Mouse (Mus musculus): ENCODE measurements around the gene Grid1.

Gene Grid1

DNA sequence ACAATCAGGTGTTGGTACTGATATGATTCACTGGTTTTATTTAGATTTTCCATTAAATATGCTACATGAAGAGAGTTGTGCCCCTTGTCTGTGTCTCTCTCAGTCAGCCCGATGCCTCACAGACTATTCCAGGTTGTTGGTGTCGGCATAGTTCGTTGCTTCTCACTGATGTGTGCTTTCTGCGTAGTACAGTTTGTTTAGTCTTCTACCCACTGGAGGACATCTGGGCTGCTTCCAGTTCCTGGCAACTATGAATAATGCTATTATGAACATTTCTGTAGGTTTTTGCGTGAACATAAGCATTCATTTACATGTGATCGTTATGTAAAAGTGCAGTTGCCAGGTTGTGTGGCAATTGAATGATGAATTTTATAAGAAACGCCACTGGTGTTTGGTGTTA lies 633.8 kb downstream of the Grid1 start:
- DNase-seq (ENCODE audit: low spot score), result no peak

DNA sequence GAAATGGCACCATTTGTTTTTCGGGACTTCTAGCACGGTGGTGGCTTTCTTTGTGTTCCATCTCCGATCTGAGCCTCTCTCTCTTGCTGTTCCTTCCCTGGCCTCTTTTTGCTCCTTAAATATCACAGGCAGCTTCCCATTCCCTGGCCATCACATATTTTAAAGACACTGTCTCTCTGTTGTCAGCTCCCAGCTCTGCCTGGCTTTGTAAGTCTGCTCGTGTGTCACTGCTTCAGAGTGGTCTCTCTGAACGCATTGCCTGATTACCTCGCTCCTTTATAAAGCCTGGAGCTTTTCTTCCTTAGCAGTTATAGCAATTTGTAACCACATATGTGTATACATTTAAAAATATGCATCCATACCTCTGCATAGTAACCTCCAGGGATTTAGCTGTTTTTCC lies 648.3 kb downstream of the Grid1 start:
- no peak for DNase-seq (ENCODE audit: low spot score)

DNA sequence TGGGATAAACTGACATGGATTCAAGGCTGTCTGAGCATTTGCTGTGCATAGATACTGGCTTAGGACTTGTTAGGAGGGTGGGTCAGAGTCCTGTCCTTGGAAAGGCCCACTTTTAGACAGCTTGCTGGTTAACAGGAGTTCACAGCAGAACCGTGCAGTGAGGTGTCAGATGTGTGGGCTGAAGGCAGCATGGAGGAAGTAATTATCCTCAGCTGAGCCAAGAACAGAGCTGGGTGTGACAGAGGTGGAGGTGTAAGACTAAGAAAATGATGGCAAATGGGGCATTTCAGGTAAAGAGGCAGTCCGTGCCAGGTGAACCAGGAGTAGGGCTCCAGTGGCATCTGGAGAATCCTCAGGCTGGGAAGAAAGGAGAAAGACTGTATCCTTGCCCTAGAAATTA lies 666.1 kb downstream of the Grid1 start:
- DNase-seq (ENCODE audit: low spot score), result no peak

DNA sequence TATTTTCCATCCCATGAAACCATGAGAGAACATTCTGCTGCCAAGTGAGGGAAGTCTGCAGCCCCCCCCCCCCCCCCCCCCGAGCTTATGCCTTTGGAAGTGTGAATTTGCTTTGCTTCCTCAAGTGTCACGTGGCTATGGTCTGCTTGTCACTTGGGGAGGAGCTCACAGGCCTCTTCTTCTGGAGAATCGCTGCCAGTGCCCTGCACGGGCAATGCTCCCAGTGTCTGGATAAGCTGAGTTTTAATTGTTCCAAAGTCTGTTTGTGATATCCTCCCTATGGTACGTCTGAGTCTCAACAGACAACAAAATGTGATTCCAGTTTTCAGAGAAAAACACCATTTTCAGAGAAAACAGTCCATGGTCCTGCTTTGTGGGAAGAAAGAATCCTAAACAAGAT lies 682.4 kb downstream of the Grid1 start:
- DNase-seq (ENCODE audit: low spot score), result no peak

DNA sequence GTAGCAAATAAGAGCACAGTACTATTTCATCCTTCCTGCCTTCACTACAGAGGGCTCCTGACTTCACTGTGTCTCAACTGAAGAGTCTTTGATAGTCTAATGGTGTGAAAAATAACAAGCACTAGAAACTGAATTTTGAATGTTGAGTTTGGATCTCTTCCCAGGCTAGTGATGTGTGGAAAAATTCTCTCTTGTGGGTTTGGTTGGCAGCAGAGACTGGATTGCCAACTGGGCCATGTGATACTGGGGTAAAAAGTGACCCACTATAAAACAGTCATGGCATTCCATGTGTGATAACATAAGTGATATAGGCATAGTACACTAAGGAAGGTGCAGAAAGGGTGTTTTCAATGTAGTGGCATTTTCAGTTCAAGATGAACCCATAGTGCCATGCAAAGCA lies 699.5 kb downstream of the Grid1 start:
- no peak for DNase-seq (ENCODE audit: low spot score)

DNA sequence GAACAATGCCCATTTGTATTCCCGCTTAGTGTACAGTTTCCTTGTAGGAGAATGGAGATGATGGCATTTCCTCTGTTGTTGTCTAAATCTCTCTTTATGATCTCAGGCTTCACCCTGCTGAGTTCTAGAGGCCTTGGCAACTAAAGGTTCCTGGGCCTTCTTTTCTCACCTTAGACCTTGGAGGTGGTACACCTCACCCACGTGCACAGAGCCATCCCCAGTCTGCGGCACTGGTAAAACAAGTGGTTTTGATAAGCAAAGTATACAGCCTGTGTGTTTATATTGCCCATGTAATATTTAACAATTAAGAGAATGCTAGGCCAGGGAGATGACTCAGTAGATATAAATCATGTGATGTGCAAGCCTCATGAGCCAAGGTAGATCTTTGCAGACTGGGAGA lies 718.9 kb downstream of the Grid1 start:
- DNase-seq (ENCODE audit: low spot score), result no peak

DNA sequence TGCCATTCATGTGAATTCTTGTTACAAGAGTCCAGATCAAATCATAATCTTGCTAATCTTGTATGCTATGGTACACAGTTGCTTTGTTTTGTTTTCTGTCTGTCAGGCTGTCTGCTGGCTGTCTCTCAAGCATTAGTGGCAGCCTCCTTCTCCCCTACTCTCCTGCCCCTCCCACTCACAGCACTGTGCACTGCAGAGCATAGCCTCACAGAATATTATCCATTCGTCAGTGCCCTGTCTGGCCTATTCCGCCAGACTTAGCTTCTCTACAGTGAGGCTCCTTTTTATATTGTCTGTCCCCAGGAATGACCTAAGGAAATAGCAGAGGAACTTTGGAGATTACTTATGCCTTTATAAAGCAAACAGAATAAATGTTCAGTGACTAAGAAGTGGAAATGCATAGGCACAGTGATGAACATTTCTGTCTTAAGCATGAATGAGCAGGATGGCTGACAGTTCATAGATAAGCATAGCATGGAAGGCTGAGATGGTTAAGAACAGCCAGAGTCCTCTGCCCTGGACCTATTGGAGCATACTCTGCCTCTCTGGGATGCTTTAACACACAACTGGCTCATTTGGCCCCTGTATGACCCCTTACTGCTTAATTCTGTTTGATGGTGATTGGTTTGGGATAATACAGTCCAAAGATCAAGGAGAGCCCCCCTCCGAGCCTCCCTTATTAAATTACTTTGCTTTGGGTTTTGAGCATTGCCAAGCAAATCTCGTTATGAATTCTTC lies 721.5 kb downstream of the Grid1 start:
- DNase-seq (ENCODE audit: low spot score), result peak; percentile 72

DNA sequence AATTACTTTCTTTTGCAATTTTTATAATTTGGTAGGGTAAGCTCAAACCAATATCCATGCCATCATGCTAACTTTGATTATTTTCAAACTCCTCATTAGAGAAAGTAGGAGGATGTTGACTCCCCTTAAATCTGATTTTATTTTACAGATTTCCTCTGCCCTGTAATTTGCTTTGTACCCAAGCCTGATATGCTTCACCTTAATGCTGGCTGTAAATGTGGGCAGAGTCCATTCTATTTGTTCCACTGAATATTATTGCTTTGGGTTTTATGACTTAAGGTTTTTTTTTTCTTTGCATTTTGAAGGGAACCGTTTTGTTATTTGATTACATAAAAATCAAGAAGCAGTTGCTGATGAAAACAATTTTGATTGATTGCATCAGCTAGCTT lies 722.1 kb downstream of the Grid1 start:
- no peak for DNase-seq (ENCODE audit: low spot score)

DNA sequence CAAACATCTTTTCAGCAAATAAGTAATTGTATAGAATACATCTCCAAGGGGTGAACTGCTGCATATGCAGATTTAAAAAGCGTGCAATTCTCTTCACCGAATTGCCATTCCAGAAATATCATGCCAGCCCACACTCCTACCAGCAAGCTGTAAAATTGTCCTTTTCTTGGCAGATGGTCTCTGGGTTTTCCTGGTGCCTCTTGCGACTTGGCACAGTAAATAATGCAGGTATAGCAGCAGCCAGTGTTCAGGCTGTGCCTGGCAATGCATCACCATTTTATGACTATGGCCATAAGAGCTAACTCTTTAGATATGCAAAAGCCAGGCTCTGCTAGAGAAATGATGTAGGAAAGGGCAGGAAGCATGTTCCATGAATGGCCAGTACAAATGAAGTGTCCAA lies 734.4 kb downstream of the Grid1 start:
- DNase-seq (ENCODE audit: low spot score), result no peak

DNA sequence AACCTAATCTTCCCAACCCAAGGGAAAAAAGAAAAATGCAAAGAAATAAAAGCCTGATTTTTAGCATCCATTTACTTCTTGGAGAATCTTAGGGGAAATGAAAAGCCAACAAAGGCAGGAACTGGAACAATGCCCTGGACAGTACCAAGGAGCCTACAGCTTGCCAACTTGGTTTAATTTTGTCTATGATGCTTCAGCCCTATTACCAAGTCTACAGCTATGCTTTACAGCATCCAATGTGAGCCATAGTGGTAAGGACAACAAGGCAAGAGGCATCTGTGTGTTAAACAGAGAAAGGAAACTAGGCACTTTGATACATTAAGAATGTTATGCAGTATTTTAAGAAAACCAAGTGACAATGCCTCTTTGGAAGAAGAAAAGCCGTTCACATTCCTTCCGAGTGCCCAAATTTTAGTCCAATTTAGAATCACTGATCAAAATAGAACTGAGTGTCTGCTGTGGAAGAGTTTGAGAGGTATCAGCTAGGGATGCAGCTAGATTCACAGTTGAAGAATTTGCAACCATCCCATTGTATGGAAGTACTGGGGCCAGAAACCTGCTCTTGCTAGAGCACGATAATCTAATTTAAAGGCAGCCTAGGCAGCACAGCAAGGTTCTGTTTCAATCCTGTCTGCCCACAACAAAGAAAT lies 741.5 kb downstream of the Grid1 start:
- no peak for DNase-seq (ENCODE audit: low spot score)

DNA sequence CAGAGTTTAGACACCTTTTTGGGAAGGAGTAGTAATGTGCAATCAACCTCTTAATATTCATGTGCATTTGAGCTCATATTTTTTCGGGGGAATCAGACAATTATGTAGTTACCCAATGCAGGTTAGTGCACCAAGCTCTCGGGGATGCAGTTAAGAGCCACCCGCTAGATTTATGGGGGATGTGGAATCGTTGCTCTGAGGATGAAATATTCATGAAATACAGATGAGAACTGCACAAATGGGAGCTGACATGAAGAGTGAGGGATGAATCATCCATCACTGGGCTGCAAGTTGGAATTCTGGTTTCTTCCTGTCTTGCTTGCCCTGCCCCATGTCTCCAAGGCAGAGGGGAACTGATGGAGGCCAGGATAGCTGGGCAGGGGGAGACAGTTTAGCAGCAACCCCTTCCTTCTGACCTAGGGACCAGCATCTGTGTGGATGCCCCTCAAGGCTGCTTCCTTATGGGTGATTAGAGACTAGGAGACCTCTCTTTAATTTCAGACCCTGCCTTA lies 753.1 kb downstream of the Grid1 start:
- no peak for DNase-seq (ENCODE audit: low spot score)

DNA sequence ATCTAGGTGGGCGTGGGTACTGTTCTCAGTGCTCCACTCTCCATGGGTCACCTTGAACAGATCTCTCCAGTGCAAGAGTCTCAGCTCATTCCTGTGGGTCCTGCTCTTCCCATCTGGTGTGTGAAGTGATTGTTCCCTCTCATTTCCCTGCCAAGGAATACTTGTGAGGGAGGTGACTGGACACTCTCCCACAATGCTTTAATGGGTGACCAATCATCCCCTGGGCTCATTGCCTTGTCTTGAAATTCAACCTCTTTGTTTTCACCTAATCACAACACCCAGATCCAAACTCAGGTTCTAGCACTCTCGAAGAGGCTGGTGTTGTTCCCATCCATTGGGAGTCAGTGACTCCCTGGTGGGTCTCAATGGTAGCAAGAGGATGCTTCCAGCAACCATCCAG lies 754.6 kb downstream of the Grid1 start:
- no peak for DNase-seq (ENCODE audit: low spot score)

DNA sequence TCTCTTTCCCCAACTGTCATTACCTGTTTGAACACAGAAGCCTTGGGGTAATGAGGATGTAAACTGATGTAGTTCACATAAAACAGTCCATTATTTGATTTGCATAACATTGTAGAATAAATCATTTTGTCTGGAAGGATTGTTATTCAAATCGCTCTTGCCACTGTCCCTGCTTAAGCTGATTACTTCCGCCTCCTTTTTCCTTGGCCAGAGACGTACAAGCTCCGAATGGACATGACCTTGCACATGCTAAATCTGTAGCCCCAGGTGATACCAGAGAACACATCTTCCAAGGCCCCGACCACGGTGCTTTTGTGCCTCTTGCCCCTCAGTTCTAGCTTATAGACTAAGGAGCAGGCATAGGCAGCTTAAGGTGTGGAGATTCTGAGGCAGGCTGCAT lies 755.4 kb downstream of the Grid1 start:
- DNase-seq (ENCODE audit: low spot score), result no peak

DNA sequence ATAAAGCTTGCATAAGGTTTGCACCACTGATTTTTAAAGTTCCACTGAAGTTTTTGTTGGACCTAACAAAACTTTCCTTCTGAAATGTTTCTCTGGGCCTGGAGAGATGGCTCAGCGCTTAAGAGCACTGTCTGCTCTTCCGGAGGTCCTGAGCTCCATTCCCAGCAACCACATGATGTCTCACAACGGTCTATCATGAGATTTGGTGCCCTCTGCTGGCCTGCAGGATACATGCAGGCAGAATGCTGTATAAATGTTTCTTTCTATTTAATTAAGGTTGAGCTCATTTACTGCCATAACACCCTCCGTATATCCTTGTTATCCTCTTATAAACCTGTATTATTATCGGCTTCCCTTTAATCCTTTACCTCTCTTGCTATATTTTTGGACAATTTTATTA lies 805.8 kb downstream of the Grid1 start:
- DNase-seq (ENCODE audit: low spot score), result no peak
